Mouse (Mus musculus) intestine, embryonic 14.5 days (tissue): ENCODE data around the gene Gga1. TPM values are rescaled to one million over a fixed set of nuclear protein-coding genes. Genes with fewer than 3 reads are reported as not detected.

Experiments
- ATAC-seq: fragments of 200-750 bp; cut with Nextera tagmentation; replicated peaks from 2 replicates; pipeline ENCODE4 v1.8.0; 2017; ENCODE audit warnings: low read depth, moderate number of reproducible peaks, moderate TSS enrichment, moderate library complexity; ENCODE audit not compliant: low FRiP score, low TSS enrichment
- DNase-seq: peaks from one replicate; pipeline ENCODE4 v3.0.0-alpha.2; 2018; ENCODE audit warnings: low spot score
- H3K27ac ChIP-seq: fragments of 300-500 bp; sonication (generic); 2 replicates; pipeline ENCODE4 v1.5.1; 2014; ENCODE audit warnings: low read depth, mild to moderate bottlenecking, control low read depth
- H3K27me3 ChIP-seq: fragments of 300-500 bp; sonication (generic); replicated peaks from 2 replicates; pipeline ENCODE4 v1.6.1; 2014; ENCODE audit warnings: low read length, control low read depth; ENCODE audit not compliant: control insufficient read depth, insufficient read depth
- H3K36me3 ChIP-seq: fragments of 300-500 bp; sonication (generic); 2 replicates; pipeline ENCODE4 v1.6.1; 2014; ENCODE audit warnings: low read length, control low read depth; ENCODE audit not compliant: control insufficient read depth, insufficient read depth
- H3K4me1 ChIP-seq: fragments of 300-500 bp; sonication (generic); replicated peaks from 2 replicates; pipeline ENCODE4 v1.6.1; 2014; ENCODE audit warnings: low read length, control low read depth, mixed read lengths; ENCODE audit not compliant: control insufficient read depth, insufficient read depth
- H3K4me2 ChIP-seq: fragments of 300-500 bp; sonication (generic); 2 replicates; pipeline ENCODE4 v1.6.1; 2014; ENCODE audit warnings: low read length
- H3K4me3 ChIP-seq: fragments of 300-500 bp; sonication (generic); 2 replicates; pipeline ENCODE4 v1.5.1; 2014; ENCODE audit warnings: low read depth, low read length, control low read depth, mixed read lengths
- H3K9ac ChIP-seq: fragments of 300-500 bp; sonication (generic); 2 replicates; pipeline ENCODE4 v1.6.1; 2014; ENCODE audit warnings: mild to moderate bottlenecking, low read length
- H3K9me3 ChIP-seq: fragments of 300-500 bp; sonication (generic); 2 replicates; pipeline ENCODE4 v1.6.1; 2016; ENCODE audit warnings: low read length, control low read depth; ENCODE audit not compliant: control insufficient read depth
- whole genome bisulfite sequencing: fragments of 180-500 bp; shearing (Covaris S2); extraction: QIAGEN DNeasy Blood & Tissue Kit; methylation state at CpG from one replicate; pipeline ENCODE4 v1.1.7; 2014; 5-methylcytosine and 5-hydroxymethylcytosine counted together
- polyA plus RNA-seq: library from polyadenylated mRNA; unstranded; fragments of >200 nt; fragmentation: Nextera tagmentation; extraction: Ambion mirVana; gene quantifications from 2 replicates; pipeline ENCODE4 v1.2.1, GENCODE M21; 2014

Gga1 gene
- polyA plus RNA-seq, 1 experiment from 2014 or later, result 44.4 TPM

GRCm38 (mm10) chr15:78834233-78835005, 42.6 kb upstream of the Gga1 start:
- Histone ChIP-seq H3K36me3 (no peaks in the 10 kb centered on the region), H3K4me3 (no peak overlapping the region), H3K27me3 (no peaks in the 10 kb centered on the region), H3K9me3 (no peaks in the 10 kb centered on the region), H3K4me1 (peaks cover 59% of the 10 kb centered on the region), H3K4me2 (no peak overlapping the region), H3K27ac (peak overlapping the region; percentile 94; the same call in 1 of the 2 replicates), H3K9ac (no peak overlapping the region)
- ATAC-seq, result no peak
- 31% methylated on average over 10 of the region's 10 CpGs for whole genome bisulfite sequencing
- DNase-seq, result peak; percentile 54

GRCm38 (mm10) chr15:78835200-78836085, 41.5 kb upstream of the Gga1 start:
- peak overlapping the region; percentile 94 for H3K27ac ChIP-seq
- no peaks in the 10 kb centered on the region for H3K36me3 ChIP-seq
- no peak overlapping the region for H3K4me3 ChIP-seq
- peak overlapping the region; percentile 22; the same call in 1 of the 2 replicates for H3K9ac ChIP-seq
- DNase-seq (no peak), ATAC-seq (no peak)
- H3K27me3 ChIP-seq, result no peaks in the 10 kb centered on the region
- peaks cover 69% of the 10 kb centered on the region for H3K4me1 ChIP-seq
- H3K9me3 ChIP-seq, result no peaks in the 10 kb centered on the region
- 30% methylated on average over 12 of the region's 12 CpGs for WGBS
- peak overlapping the region; percentile 2; the same call in 1 of the 2 replicates for H3K4me2 ChIP-seq

GRCm38 (mm10) chr15:78836086-78836621, 40.8 kb upstream of the Gga1 start:
- H3K27ac ChIP-seq, result peak overlapping the region; percentile 94
- ATAC-seq (no peak), DNase-seq (peak; percentile 60)
- WGBS, result 39% methylated on average over 8 of the region's 8 CpGs
- peaks cover 70% of the 10 kb centered on the region for H3K4me1 ChIP-seq
- H3K4me2 ChIP-seq, result peak overlapping the region; percentile 23; the same call in 1 of the 2 replicates
- H3K27me3 ChIP-seq, result no peaks in the 10 kb centered on the region
- H3K9me3 ChIP-seq, result no peaks in the 10 kb centered on the region
- H3K4me3 ChIP-seq, result no peak overlapping the region
- H3K9ac ChIP-seq, result peak overlapping the region; percentile 22; the same call in 1 of the 2 replicates
- no peaks in the 10 kb centered on the region for H3K36me3 ChIP-seq

GRCm38 (mm10) chr15:78839744-78840143, 37.2 kb upstream of the Gga1 start:
- Histone ChIP-seq H3K4me1 (peaks cover 56% of the 10 kb centered on the region), H3K9ac (0 out of 2 replicates have a peak overlapping the region, but pooled peaks have one; percentile 13), H3K4me3 (no peak overlapping the region), H3K36me3 (no peaks in the 10 kb centered on the region), H3K27ac (peak overlapping the region; percentile 74), H3K9me3 (no peaks in the 10 kb centered on the region), H3K4me2 (no peak overlapping the region), H3K27me3 (no peaks in the 10 kb centered on the region)
- ATAC-seq (no peak), DNase-seq (peak; percentile 61)
- WGBS, result 17% methylated on average over 2 of the region's 2 CpGs

GRCm38 (mm10) chr15:78840241-78840640, 36.7 kb upstream of the Gga1 start:
- no peaks in the 10 kb centered on the region for H3K27me3 ChIP-seq
- no peak for ATAC-seq
- WGBS, result 50% methylated on average over 3 of the region's 3 CpGs
- H3K9me3 ChIP-seq, result no peaks in the 10 kb centered on the region
- H3K27ac ChIP-seq, result peak overlapping the region; percentile 74; the same call in 1 of the 2 replicates
- no peak overlapping the region for H3K4me2 ChIP-seq
- no peaks in the 10 kb centered on the region for H3K36me3 ChIP-seq
- no peak overlapping the region for H3K9ac ChIP-seq
- no peak overlapping the region for H3K4me3 ChIP-seq
- DNase-seq, result no peak
- H3K4me1 ChIP-seq, result peaks cover 55% of the 10 kb centered on the region

- H3K27ac ChIP-seq, result peak overlapping the region; percentile 74; the same call in 1 of the 2 replicates
- DNase-seq (no peak), ATAC-seq (no peak)
- no peak overlapping the region for H3K4me3 ChIP-seq
- H3K4me1 ChIP-seq, result peaks cover 53% of the 10 kb centered on the region
- H3K9ac ChIP-seq, result no peak overlapping the region
- no peaks in the 10 kb centered on the region for H3K27me3 ChIP-seq
- no peak overlapping the region for H3K4me2 ChIP-seq
- no peaks in the 10 kb centered on the region for H3K9me3 ChIP-seq
- no peaks in the 10 kb centered on the region for H3K36me3 ChIP-seq
- WGBS, result 64% methylated on average over 11 of the region's 11 CpGs
These were observed 36.2 kb upstream of the Gga1 start for GRCm38 (mm10) chr15:78840751-78841150.

GRCm38 (mm10) chr15:78841161-78841790, 35.7 kb upstream of the Gga1 start:
- H3K27me3 ChIP-seq, result no peaks in the 10 kb centered on the region
- H3K27ac ChIP-seq, result no peak overlapping the region
- no peaks in the 10 kb centered on the region for H3K9me3 ChIP-seq
- ATAC-seq (no peak), DNase-seq (no peak)
- WGBS, result 64% methylated on average over 6 of the region's 6 CpGs
- H3K4me1 ChIP-seq, result peaks cover 48% of the 10 kb centered on the region
- no peak overlapping the region for H3K4me2 ChIP-seq
- no peak overlapping the region for H3K9ac ChIP-seq
- H3K36me3 ChIP-seq, result no peaks in the 10 kb centered on the region
- no peak overlapping the region for H3K4me3 ChIP-seq
